Mouse (Mus musculus): ENCODE measurements around the gene Fscb. TPM values are rescaled to one million over a fixed set of nuclear protein-coding genes. Genes with fewer than 3 reads are reported as not detected.

The Fscb gene
- not detected in 2 replicates for polyA plus RNA-seq (2012; rRNA removed; ENCODE audit: low replicate concordance)

GRCm38 (mm10) chr12:64474590-64474989 lies at the start of gene Fscb:
Gene Fscb (minus strand): TSS chr12:64474690.

